Mouse (Mus musculus): ENCODE data around the gene Atp8a2.

GRCm38 (mm10) chr14:59809790-59810189 is 387.2 kb downstream of the Atp8a2 start:
- no peak for TF ChIP-seq POLR2A (IDR thresholded peaks at IDR 0.05; ENCODE audit: borderline replicate concordance, low read depth, low read length)
- no peak for TF ChIP-seq CTCF (IDR thresholded peaks at IDR 0.05; ENCODE audit: low read depth, low read length)
